Mouse (Mus musculus): Measurements from ENCODE around the gene Mctp2. TPM values are rescaled to one million over a fixed set of nuclear protein-coding genes. Genes with fewer than 3 reads are reported as not detected.

The Mctp2 gene
- polyA plus RNA-seq, 1 experiment = 0.21 TPM

DNA sequence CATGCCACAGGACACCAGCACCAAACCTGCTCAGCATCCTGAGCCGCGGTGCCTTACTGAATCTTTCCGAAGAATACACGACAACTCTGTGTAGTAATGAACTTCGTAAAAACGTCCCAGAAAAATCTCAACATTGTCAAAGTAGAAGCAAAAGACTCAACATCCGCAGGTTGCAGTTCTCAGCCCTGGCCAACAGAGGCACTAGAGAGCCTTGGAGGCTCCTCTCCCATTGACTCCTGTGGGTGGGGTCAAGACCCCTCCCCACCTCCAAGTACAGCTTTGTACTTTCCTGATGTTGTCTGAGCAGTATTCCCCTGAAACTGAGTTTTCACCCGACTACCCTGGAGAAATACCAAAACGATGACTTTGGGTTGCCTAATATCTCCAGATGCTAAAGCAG lies 65.1 kb downstream of the Mctp2 start:
- Histone ChIP-seq H3K36me3 (ENCODE audit: control insufficient read depth, insufficient read depth, low read length) (no peaks in the 10 kb centered on the region), H3K27ac (ENCODE audit: control insufficient read depth, insufficient read depth, low read depth, low read length) (no peak overlapping the region), H3K4me3 (ENCODE audit: control insufficient read depth, low read depth, low read length) (no peak overlapping the region), H3K27me3 (ENCODE audit: control insufficient read depth, insufficient read depth, low read length) (no peaks in the 10 kb centered on the region), H3K4me1 (ENCODE audit: control insufficient read depth, insufficient read depth, low read length) (peaks cover 2% of the 10 kb centered on the region)
- peak; percentile 59 for TF ChIP-seq CTCF (IDR thresholded peaks at IDR 0.05; ENCODE audit: control insufficient read depth, insufficient read depth, insufficient replicate concordance, low read depth, low read length)
- no peak for TF ChIP-seq POLR2A (IDR thresholded peaks at IDR 0.05; ENCODE audit: control insufficient read depth, low read depth, low read length)

DNA sequence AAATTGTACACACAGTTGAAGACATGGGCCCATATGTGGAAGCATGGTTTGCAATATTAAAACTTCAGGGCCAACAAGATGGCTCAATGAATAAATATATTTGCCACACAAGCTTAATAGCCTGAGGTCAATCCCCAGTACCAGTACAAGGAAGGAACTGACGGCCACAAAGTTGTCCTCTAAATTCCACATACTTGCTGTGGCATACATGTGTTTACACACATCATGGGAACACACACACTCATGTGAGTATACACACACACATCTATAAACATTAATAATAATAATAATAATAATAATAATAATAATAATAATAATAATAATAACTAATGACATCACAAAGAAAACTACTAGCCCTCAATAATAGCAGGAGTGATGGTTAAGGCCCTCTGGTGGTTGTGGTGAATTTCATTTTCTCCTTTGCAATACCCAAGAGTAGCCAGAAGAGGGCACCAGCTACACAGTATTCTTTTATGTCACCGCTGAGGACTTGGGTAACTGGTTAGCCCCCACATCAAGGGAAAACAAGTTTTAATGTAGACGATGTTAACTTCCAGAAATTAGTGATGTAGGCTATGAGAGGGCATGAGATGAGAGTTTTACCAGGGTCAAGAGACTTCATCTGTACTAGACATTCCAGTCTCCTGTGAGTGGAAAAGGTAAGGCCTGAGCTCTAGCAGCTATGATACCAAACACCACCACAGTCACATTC lies 66.5 kb downstream of the Mctp2 start:
- no peaks in the 10 kb centered on the region for H3K36me3 ChIP-seq (ENCODE audit: control insufficient read depth, insufficient read depth, low read length)
- H3K4me3 ChIP-seq (ENCODE audit: control insufficient read depth, low read depth, low read length) = no peak overlapping the region
- peak; percentile 24; the same call in 1 of the 2 replicates for TF ChIP-seq CTCF (IDR thresholded peaks at IDR 0.05; ENCODE audit: control insufficient read depth, insufficient read depth, insufficient replicate concordance, low read depth, low read length)
- TF ChIP-seq POLR2A (IDR thresholded peaks at IDR 0.05; ENCODE audit: control insufficient read depth, low read depth, low read length) = no peak
- H3K27ac ChIP-seq (ENCODE audit: control insufficient read depth, insufficient read depth, low read depth, low read length) = no peak overlapping the region
- H3K27me3 ChIP-seq (ENCODE audit: control insufficient read depth, insufficient read depth, low read length) = no peaks in the 10 kb centered on the region
- peaks cover 2% of the 10 kb centered on the region for H3K4me1 ChIP-seq (ENCODE audit: control insufficient read depth, insufficient read depth, low read length)

DNA sequence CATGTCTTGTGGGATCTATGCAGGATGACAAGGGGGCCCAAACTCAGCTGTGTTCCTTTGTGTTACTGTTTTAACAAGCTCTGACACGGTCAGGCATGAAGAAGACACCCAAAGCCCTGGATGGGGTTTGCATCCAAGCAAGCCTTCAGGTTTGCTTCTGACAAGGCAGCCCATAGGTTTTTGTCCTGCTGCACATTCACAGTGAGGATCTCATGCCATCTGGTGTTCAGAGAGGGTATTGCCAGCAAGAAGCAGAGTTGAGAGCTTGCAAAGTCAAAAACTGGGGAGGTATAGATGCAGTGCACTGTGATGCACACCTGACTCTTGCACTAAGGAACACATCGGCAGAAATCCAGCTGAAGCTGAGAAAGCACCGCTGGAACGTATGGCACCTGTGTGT lies 67.8 kb downstream of the Mctp2 start:
- no peak overlapping the region for H3K4me3 ChIP-seq (ENCODE audit: control insufficient read depth, low read depth, low read length)
- TF ChIP-seq CTCF (IDR thresholded peaks at IDR 0.05; ENCODE audit: control insufficient read depth, insufficient read depth, insufficient replicate concordance, low read depth, low read length) (peak; percentile 17; the same call in 1 of the 2 replicates), POLR2A (IDR thresholded peaks at IDR 0.05; ENCODE audit: control insufficient read depth, low read depth, low read length) (no peak)
- H3K27me3 ChIP-seq (ENCODE audit: control insufficient read depth, insufficient read depth, low read length) = no peaks in the 10 kb centered on the region
- H3K27ac ChIP-seq (ENCODE audit: control insufficient read depth, insufficient read depth, low read depth, low read length) = no peak overlapping the region
- H3K4me1 ChIP-seq (ENCODE audit: control insufficient read depth, insufficient read depth, low read length) = peaks cover 2% of the 10 kb centered on the region
- no peaks in the 10 kb centered on the region for H3K36me3 ChIP-seq (ENCODE audit: control insufficient read depth, insufficient read depth, low read length)

DNA sequence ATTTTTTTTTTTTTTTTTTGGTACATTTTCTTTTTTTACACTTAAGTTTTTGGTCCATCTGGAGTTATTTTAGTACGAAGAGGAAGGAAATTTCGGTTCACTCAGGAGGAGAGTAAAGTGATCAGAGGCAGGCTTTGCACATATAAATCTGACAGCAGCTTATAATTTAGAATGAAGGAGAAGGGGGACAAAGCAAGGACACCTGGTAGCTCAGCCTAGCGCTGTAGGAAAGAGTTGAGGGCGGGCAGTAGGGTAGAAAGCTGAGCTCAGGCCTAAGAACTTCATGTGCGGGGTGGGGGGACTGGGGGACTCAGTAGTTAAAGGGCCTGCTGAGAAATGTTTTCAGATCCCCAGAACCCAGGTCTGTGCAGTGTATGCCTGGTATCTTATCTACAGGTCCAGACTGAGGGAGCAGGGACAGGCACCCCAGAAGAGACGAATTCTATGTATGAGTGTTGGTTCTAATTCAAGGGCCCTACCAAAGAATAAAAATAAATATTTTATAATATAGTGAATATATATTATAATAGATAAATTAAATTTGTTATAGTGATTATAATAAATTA lies 71.9 kb downstream of the Mctp2 start:
- no peaks in the 10 kb centered on the region for H3K4me1 ChIP-seq (ENCODE audit: control insufficient read depth, insufficient read depth, low read length)
- H3K36me3 ChIP-seq (ENCODE audit: control insufficient read depth, insufficient read depth, low read length) = no peaks in the 10 kb centered on the region
- H3K27me3 ChIP-seq (ENCODE audit: control insufficient read depth, insufficient read depth, low read length) = no peaks in the 10 kb centered on the region
- TF ChIP-seq CTCF (IDR thresholded peaks at IDR 0.05; ENCODE audit: control insufficient read depth, insufficient read depth, insufficient replicate concordance, low read depth, low read length) (no peak), POLR2A (IDR thresholded peaks at IDR 0.05; ENCODE audit: control insufficient read depth, low read depth, low read length) (no peak)
- H3K4me3 ChIP-seq (ENCODE audit: control insufficient read depth, low read depth, low read length) = no peak overlapping the region
- H3K27ac ChIP-seq (ENCODE audit: control insufficient read depth, insufficient read depth, low read depth, low read length) = no peak overlapping the region

DNA sequence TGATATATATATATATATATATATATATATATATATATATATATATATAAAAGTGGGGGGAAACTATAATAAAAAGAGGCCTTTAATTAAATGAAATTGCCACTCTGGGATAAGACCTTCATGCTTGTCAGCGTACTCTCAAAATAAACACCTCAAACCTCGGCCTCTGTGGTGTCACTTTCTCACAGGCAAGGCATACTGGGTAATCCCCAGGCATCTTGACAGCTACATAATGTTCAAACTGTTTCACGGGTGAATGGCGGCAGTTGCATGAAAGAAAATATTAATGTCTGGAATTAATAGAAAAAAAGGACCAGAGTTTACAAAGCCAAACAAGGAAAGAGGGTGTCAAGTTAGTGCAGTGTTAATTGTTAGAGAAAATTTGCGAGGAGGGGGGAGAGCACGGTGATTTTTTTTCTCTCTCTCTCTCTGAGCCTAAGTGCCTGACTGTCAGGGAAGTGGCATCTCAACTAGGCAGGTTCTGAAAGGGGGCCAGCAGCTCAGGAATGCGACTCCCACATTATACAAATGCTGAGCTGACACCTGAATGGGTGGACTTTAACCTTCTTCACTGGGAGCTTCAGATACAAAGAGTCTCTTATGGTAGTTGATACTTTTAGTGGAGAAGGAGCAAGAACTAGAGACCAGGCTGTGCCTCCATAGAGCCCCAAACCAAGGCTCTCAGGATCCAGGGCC lies 75.1 kb downstream of the Mctp2 start:
- no peaks in the 10 kb centered on the region for H3K27me3 ChIP-seq (ENCODE audit: control insufficient read depth, insufficient read depth, low read length)
- TF ChIP-seq CTCF (IDR thresholded peaks at IDR 0.05; ENCODE audit: control insufficient read depth, insufficient read depth, insufficient replicate concordance, low read depth, low read length) (no peak), POLR2A (IDR thresholded peaks at IDR 0.05; ENCODE audit: control insufficient read depth, low read depth, low read length) (no peak)
- no peaks in the 10 kb centered on the region for H3K36me3 ChIP-seq (ENCODE audit: control insufficient read depth, insufficient read depth, low read length)
- H3K27ac ChIP-seq (ENCODE audit: control insufficient read depth, insufficient read depth, low read depth, low read length) = no peak overlapping the region
- no peak overlapping the region for H3K4me3 ChIP-seq (ENCODE audit: control insufficient read depth, low read depth, low read length)
- H3K4me1 ChIP-seq (ENCODE audit: control insufficient read depth, insufficient read depth, low read length) = no peaks in the 10 kb centered on the region

DNA sequence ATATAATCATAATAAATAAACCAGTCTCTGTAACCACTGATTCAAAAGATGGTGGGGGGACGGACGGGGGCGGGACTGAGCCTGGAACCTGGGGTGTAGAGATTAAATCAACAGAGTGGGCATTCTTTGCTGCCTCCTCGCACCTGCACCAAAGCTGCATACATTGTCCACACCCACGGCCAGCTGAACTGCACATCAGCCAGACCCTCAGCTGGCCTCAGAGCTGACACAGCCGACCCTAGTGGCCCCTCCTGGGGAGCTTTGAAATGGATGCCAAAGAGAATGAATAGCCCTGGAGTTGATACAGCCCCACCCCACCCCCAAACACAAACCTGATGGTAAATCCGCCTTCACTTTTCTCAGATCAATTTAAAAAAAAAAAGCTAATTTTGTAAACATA lies 76.5 kb downstream of the Mctp2 start:
- Histone ChIP-seq H3K36me3 (ENCODE audit: control insufficient read depth, insufficient read depth, low read length) (no peaks in the 10 kb centered on the region), H3K27me3 (ENCODE audit: control insufficient read depth, insufficient read depth, low read length) (no peaks in the 10 kb centered on the region), H3K4me1 (ENCODE audit: control insufficient read depth, insufficient read depth, low read length) (no peaks in the 10 kb centered on the region), H3K27ac (ENCODE audit: control insufficient read depth, insufficient read depth, low read depth, low read length) (no peak overlapping the region), H3K4me3 (ENCODE audit: control insufficient read depth, low read depth, low read length) (no peak overlapping the region)
- TF ChIP-seq CTCF (IDR thresholded peaks at IDR 0.05; ENCODE audit: control insufficient read depth, insufficient read depth, insufficient replicate concordance, low read depth, low read length) (no peak), POLR2A (IDR thresholded peaks at IDR 0.05; ENCODE audit: control insufficient read depth, low read depth, low read length) (no peak)

DNA sequence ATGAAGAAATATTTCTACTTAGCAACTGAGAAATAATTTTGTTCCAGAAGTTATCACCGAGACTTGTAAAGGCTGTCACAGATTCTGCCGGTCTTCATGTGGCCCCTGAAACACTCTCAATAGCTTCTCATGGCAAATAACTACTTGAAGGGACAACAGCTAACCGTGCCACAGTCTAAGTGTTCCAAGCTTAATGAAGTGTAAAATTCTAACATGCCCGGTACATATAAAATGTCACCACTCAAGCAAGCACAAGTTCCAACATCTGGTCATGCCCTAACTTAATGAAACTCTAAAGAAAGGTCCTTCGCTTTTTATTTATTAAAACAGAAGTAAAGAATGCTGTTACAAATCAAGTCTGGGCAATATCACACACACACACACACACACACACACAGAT lies 82.8 kb downstream of the Mctp2 start:
- H3K4me1 ChIP-seq (ENCODE audit: control insufficient read depth, insufficient read depth, low read length) = no peaks in the 10 kb centered on the region

More for the DNA sequence above, 82.8 kb downstream of the Mctp2 start:
- no peaks in the 10 kb centered on the region for H3K27me3 ChIP-seq (ENCODE audit: control insufficient read depth, insufficient read depth, low read length)
- no peaks in the 10 kb centered on the region for H3K36me3 ChIP-seq (ENCODE audit: control insufficient read depth, insufficient read depth, low read length)
- no peak for TF ChIP-seq CTCF (IDR thresholded peaks at IDR 0.05; ENCODE audit: control insufficient read depth, insufficient read depth, insufficient replicate concordance, low read depth, low read length)
- TF ChIP-seq POLR2A (IDR thresholded peaks at IDR 0.05; ENCODE audit: control insufficient read depth, low read depth, low read length) = no peak
- no peak overlapping the region for H3K27ac ChIP-seq (ENCODE audit: control insufficient read depth, insufficient read depth, low read depth, low read length)
- H3K4me3 ChIP-seq (ENCODE audit: control insufficient read depth, low read depth, low read length) = no peak overlapping the region

All from testis, adult 2 months (tissue).